Mouse (Mus musculus) urinary bladder, postnatal 14 days (tissue): ENCODE measurements at regions not wholly inside any gene's neighbourhood (a gene's known extent, or its start where the extent isn't known, plus 50 kb on each side); places are given as distances from the start of the nearest gene placed in this dataset.

Experiments
- DNase-seq: peaks from one replicate; pipeline ENCODE4 v3.0.0; 2021; ENCODE audit warnings: low spot score

DNA sequence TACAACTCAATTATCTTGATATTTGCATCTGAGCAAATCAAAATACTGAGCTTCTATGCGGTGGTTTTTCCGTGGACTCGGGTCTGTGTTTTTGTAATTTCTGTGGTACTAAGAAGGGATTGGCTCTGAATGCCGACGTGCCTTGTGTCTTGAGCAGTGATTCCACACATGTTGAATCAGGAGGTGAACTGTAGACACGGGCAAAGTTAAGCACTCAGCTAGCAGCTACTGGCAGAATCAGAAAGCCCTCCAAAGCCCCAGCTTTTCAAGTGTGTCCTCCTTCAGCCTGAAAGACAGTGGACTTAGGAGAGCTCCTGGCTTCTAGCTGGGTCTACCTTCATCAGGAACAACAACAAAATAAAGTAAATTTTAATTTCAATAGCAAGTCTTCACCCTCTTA is 462.9 kb upstream of the Pou3f3 start:
- no peak for DNase-seq

DNA sequence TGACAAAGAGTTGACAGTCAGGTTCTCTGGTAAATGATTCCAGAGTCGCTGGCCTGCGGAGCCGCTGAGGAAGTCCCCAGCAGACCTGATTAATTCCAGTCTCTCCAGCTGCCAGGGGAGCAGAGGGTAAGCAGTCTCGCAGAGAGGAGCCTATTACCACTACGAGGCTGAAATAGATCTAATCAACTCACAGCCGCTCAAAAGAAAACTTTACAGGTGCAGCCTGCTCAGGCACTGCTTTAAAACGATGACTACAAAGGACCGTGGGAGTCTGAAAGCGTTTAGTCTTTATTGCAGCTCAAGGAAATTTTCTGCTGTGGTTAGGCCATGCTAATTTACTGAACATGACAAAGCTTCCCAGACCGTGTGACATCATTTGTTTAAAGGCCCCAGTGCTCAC is 462.3 kb upstream of the Pou3f3 start:
- DNase-seq: no peak

DNA sequence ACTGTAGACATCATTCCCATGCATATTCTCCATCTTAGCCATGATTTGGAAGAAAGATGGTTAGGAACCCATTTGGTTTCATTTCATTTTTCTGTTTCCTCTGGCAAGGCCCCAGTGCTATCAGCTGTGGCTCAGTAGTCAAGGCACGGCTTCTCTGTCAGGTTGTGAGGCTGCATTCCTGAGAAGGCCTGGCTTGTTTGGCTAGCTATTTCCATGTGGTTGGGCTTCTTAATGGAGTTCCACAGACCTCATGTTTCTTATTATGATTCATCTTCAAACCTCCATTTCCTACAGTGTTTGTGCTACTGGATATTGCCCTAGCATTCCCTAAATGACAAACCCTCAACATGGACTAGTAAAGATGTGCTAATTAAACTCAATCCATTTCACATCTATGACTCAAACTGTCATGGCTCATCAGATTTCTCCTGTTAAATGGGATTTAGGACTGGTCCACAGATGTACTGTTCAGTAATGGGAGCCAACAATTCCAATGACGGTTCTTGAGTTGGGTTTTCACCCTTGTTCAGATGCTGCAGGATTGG is 459.0 kb upstream of the Pou3f3 start:
- no peak for DNase-seq

DNA sequence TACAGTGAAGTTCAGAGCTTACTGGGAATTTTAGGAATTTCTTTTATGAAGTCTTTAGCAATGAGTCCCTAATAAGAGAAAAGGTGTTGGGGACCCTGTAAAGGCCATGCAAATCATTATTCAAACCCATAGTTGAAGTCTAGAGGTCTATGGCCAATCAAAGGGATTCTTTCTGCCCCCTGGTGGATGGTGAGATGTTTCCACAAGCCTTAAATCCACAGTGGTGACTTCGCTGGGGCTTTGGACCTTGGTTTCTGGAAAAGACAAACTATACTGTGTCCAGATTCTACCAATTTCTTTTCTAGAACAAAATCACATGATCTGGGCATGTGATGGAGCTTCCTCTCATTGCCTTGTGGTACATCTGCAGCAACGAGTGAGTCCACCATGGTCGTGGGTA is 457.2 kb upstream of the Pou3f3 start:
- no peak for DNase-seq

DNA sequence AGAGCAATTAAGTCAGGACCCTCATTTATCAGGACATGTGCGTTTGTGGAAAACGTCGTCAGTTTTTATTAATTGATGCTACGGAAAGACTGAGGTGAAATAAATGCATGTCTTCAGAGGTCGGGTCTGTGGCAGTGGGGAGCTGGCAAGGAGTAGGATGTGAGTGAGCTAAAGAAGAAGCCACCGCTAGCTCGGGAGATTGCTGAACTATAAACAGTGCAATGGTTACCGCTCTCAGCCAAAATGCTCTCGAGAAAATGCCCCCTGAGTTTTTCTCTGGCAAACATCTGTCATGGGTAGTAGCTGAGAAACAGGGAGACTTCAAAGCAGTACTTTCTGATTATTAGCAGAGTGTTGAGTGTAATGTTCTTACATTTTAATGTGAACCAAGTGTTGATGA is 454.4 kb upstream of the Pou3f3 start:
- DNase-seq: no peak

DNA sequence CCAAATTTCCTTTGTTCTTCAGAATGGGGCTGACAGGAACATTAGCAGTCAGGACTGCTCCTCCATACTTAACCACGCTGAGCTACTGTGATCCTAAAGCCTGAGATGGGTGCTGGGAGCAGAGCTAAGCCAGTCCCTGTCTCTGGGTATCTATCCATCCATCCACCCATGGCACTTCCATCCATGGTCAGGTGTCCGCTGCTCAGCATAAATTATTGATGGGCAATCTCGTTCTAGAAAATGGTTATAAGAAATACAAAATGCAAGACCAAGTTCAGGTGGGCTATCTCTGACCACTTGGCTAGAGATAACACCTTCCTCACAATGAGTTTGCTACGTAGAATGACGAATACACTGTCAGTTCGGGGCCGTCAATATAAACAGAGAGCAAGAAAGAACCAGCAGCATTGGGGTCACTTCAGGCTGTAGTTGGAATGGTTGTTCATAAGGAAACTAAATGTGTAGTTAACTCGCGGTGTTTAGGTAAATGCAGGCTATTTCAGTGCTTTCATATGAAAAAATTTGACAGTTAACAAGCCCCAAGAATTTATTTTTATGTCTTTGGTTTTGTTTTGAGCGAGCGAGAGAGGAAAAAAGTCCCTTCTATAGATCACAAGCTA is 453.9 kb upstream of the Pou3f3 start:
- no peak for DNase-seq

DNA sequence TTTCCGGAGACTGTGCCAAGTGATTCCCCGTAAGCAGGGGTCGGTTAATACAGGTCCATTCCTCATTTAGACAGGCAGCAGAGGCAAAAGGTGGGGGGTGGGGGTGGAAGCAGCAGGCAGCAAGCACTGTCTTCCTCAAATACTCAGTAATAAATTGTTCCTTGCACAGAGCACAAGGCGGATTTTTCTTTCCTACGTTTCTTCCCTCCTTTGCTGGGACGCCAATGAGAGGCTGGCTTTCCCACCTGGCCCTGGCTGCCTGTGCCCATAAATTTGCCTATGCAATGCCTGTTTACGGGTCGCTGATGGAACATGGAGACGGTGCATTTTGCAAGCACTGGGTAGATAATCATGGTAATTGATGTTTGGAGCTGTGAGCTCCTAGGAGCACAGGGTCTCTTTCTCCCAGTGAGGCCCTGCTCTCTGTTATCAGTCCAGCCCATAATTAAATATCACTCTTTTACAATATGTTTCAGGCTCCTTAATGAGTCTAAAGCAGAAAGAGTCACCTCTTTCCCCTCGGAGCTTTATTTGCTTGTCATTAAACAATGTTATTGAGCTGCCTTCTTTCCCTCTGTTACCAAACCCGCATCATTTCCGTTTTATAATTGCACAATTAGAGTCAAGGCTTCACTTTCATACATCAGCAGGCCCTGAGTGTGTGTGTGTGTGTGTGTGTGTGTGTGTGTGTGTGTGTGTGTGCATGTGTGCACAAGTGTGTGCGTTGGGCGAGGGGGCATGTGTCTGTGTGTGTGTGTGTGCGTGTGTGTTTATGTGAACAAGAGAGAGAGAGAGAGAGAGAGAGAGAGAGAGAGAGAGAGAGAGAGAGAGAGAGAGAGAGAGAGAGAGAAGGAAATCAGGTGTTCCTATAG is 452.7 kb upstream of the Pou3f3 start:
- no peak for DNase-seq

DNA sequence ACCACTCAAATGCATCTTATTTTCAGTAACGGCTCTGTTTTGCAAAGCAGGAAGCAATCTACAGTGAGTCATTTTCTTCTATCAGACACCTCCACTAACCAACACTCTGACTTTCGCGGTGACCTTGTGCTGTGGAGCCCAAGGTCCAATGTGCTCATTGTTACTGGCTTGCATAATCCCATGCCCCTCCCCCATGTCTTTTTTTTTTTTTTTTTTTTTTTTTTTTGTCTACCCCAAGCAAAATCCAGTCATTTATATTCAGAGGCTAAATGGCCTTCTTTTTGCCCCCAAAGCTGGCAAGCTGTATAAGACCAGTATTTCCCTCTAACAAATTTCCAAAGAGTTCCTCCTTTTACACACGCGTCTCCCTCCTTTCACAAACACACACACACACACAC is 452.1 kb upstream of the Pou3f3 start:
- no peak for DNase-seq

DNA sequence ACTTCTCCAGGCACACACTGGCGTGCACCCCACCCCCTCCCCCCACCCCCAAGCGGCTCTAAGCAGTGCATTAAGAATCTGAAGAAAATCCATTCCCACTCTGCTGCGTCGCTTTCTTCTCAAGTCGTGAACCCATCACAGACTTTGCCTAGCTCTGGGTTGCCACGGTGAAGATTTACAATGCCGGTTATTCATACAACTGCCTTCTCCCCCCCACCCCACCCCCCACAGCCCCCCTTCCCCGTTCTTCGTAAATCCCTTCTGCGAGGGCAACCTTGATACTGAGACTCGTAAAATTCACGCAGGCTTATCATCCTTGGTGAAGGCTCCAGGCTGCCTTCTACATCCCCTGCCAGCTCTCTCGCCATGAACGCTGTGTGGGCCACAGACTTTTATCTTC is 451.7 kb upstream of the Pou3f3 start:
- no peak for DNase-seq

DNA sequence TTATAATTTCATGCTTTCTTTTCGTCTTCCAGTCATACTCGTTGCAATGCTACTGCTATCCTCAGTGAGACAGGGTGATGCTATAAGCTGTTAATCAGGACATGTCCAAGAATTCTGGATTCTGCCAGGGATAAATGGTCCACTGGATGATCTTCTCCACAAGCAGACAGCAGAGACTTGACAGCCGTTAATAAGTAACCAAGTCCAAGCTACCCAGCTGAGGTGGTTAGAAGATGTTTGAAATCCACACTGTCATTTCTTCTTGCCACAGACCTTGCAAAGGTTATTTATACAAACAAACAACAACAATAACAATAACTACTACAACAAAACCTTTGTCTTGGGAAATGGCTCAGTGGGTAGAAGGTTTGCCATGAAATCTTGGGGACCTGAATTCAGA is 443.2 kb upstream of the Pou3f3 start:
- no peak for DNase-seq

DNA sequence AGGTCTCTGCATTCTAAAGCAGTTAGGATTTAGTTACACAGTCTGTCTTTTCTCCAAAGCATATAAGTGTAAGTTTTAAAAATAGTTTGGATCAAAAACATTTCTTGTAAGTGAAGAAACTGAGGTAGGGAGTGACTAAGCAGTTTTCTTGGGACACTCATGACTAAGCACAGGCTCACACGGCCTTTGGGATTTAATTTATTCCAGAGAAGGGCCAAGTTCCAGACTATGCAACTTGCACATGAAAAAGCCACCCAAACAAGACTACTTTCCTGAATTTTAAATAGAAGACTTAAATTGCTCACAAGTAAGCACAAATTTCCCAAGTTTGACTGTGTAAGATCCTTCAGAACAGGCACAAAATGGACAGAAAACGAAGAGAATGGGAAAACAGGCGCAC is 441.8 kb upstream of the Pou3f3 start:
- no peak for DNase-seq

DNA sequence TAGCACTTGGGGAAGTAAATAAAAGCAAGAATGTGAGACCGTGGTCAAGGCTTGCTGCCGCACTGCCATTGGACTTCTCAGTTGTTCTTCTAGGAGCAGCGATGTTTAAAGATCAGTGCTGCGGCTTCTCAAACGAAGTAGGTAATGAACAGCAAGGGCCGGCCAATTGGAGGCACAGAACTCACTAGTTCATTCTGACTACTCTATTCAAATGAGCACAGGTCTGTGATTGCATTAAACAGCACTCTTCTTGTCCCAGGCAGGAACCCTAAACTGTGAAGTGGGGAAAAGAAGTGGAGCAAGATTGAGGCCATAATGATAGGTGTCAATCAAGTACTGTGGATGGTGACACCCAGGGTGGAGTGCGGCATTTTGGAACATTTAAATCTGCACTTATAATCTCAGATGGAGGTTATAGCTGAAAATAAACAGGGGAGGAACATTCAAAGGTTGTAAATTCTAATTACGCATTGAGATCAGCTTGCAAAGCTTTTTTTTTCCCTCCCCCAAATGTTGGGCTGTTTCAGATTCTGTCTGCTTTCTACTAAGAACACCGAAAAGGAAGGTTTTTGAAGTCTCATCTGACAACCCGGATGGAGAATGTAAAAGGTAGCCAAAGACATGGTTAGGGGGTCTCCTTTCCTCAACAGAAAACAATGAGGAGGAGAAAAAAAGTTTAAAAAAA is 438.5 kb upstream of the Pou3f3 start:
- DNase-seq: no peak

DNA sequence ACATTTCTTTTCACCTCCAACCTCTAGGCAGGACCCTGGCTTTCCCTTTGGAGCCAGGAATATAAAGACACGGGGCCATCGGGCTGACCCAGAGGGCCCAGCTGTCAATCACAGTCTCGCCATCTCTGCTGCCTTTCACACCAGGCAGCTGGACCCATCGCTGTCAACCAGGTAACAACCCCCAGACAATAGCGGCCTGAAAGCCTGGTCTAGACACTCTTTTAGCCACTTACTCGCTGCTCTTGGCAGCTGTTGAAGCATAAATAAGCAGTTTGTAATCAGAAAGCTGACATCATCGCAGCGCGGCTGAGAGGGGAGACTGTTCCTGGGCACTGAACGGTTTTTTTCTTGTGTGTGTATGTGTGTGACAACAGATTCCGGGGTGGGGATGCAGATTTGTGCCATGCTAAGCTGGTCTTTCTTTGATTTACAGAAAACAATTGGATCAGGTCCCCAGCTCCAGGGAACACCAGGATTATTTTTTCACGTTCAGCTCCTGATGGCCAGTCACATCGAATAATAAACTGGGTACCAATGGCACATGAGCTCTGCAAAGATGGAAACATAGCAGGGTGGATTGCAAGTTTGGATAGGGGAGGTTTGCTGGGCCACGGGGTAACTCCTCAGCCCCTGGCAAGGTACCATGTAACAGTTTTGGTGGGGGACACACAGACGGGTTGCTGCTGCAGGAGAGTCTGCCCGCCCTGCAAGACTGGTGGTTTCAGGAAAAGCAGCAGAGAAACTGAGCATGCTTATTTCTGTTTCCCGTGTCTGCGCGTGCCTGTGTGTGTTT is 437.6 kb upstream of the Pou3f3 start:
- DNase-seq: no peak

DNA sequence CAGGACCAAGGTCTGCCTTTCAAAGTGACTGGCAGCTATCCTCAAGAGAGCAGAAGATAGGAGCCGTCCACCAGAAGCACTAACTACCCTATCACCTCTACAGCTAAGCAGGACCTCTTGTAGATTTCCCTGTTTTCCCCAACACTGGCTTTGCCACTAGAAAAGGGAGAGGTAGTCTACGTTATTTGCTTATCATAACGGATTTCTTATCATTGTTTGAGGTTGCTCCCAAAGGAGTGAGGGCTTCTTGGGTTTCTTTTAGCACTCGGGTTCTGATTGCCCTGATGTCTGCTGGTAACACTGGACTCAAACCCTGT is 437.0 kb upstream of the Pou3f3 start:
- DNase-seq: no peak

DNA sequence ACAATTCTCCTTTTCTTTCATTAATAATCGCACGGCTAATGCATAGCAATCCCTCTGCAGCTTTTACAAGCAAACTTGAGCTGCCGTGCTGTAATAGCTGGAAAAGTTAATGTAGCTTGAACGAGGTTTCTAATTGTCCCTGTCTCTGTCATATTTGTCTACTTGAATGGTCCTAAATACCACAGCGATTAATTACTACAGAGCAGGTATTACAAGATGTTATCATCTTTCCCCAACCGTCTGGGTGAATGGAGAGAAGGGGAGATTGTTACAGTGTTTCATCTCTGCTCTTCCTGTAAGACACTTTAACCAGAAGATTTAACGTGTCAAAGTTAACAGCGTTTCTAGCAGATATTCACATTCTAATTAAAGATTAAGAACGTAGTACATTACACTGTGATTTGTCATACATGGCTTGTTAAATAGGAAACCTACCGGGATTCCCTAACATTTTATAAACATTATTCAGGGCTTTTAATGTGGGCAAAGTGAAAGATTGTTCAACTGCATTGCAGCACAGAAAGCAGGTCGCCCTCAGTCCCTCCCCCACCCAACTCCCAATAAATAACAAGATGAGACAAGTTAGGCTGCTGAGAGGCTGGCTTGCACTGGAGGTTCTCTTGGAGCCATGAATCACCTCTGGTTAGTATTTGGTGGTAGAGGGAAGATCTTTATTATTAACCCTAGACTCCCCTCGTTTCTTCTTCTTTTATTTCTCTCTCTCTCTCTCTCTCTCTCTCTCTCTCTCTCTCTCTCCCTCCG is 436.2 kb upstream of the Pou3f3 start:
- peak; percentile 17 for DNase-seq

DNA sequence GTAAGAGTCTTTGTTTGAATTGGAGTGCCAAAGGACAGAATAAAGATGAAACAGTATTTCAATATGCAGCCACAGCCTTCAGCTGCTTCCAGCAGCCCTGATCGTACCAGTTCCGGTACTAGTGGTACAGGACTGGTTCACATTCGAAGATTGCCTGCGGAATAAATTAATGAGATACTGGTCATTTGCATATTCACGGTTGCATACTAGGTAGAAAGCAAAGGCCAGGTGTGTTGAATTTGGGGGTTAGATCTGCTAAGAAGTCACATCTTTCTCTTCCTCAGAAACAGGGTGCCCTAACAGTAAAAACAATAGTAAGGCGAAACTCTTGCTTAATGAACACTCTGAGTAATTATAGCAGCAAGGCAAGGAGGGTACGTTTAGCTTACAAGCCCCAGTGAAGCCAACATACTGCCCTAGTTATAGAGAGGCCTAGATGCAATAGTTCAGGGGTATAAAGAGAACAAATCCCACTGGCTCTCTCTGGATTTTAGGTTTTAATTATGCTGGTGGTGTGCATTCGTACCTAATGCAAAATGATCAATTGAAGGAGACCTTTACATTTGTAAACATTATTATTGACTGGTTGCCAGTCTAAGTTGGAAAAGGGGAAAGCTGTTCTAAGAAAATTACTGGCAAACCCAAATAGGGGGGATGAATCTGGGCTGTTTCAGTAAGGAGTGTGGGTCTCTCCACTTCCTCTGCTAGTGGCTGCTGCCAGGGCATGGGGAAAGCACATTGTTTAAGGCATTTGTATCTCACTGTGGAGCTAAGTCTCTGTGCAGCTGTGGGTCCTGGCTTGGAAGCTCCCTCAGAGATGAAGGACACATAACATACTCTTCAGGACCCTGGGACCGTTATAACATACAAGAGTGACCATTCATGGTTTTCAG is 435.3 kb upstream of the Pou3f3 start:
- DNase-seq: no peak

DNA sequence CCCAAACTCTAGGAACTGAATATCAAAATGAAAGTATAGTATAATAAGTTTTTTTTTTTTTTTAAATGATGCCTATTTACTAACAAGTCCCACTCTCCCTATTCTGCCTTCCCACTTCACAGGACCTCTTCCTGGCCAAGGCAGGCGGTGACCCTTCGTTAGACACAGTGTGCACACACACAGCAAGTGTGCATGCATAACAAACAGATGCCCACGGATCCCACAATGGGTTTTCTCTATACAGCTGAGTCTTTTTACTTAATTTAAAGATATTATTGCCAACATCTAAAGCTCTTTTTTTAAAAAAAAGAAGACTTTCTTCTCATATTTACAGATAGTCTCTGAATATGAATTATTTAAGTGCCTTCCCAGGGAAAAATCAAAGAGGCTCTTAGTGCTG is 434.5 kb upstream of the Pou3f3 start:
- no peak for DNase-seq

DNA sequence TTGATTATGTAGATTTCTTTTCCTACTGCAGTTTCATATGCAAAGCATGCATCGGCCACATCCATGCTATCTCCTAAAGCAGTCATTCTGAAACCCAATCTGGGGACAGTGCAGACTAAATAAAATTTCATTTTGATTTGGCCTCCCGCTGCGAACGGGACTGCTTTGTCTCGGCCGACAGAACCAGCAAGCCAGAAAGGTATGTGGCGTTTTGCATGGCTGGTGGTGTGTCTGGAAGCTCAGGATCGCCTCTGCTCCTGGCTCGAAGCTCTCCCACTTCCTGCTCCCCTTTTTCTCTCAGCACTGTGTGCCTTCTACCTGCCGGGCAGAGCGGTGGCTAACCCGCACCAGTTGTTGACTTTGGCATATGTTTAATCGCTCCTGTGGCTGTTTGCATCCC is 433.8 kb upstream of the Pou3f3 start:
- DNase-seq: no peak

DNA sequence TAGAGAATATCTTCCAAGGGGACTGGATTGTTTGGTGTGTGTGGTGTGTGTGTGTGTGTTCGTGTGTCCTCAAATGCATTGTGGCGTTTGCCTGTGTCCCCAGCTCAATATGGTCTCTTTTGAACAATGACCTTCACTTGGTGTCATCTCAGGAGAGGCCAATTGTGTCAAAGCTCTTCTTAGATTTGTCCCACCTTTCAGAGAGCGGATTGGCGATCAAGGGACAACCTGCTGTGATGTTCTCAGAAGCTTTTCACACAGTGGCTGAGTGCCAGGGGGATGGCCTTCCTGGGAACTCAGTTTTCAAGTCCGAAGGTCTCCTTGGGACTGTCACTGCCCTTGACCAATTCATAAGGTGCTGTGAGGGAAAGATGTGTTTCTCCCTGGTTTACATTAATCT is 433.0 kb upstream of the Pou3f3 start:
- no peak for DNase-seq

DNA sequence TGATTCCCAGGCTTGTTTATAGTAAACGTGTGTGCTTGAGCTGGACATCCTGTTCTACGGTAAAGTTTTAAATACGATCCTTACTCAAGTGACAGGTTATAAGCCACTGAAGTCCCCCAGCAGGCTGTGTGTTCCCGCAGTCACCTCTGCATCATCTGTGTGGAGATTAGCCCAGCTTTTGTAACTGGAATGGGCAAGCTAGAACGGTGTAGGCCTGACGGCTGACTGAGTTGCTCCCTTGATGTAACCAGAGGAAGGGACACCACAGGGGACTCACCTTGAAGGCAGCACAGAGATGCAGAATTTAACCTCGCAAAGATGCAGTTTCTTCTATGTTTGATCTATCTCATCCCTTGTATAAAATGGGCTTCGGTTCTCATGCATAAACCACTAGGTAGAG is 418.4 kb upstream of the Pou3f3 start:
- no peak for DNase-seq

DNA sequence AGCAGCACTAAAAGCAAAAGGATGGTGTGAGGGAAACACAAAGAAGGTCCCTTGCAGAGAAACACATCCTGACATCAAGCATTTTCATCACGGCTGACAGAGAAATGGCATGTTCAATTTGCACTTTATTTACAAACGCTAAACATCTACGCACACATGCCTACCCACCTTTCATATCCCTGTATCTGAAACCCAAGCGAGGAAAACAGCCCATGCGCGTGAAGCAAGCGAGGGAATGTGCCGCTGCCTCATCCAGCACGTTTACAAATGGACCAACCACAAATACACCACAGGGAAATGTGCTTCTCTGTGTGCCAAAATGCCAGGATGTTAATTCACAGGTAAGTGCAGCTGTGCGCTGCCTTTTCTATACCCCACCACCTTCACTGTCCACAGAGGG is 399.7 kb upstream of the Pou3f3 start:
- DNase-seq: no peak
